Mouse (Mus musculus) kidney, postnatal 0 days (tissue): ENCODE measurements around the gene Farp1. TPM values are rescaled to one million over a fixed set of nuclear protein-coding genes. Genes with fewer than 3 reads are reported as not detected.

Experiments
- ATAC-seq: fragments of 200-750 bp; cut with Nextera tagmentation; replicated peaks from 2 replicates; pipeline ENCODE4 v1.8.0; 2017; ENCODE audit warnings: low read depth, moderate number of reproducible peaks, moderate TSS enrichment, moderate library complexity; ENCODE audit not compliant: low FRiP score
- DNase-seq: peaks from one replicate; pipeline ENCODE4 v3.0.0-alpha.2; 2016; ENCODE audit warnings: low spot score
- H3K27ac ChIP-seq: fragments of 300-500 bp; sonication (generic); 2 replicates; pipeline ENCODE4 v1.5.1; 2014; ENCODE audit warnings: mild to moderate bottlenecking
- H3K27me3 ChIP-seq: fragments of 300-500 bp; sonication (generic); 2 replicates; pipeline ENCODE4 v1.6.1; 2014; ENCODE audit warnings: low read length, mixed read lengths; ENCODE audit not compliant: insufficient read depth
- H3K36me3 ChIP-seq: fragments of 300-500 bp; sonication (generic); 2 replicates; pipeline ENCODE4 v1.6.1; 2014; ENCODE audit warnings: low read length, mixed read lengths; ENCODE audit not compliant: insufficient read depth
- H3K4me1 ChIP-seq: fragments of 300-500 bp; sonication (generic); replicated peaks from 2 replicates; pipeline ENCODE4 v1.6.1; 2014; ENCODE audit warnings: antibody characterized with exemption, low read length, mixed read lengths; ENCODE audit not compliant: insufficient read depth
- H3K4me2 ChIP-seq: fragments of 300-500 bp; sonication (generic); 2 replicates; pipeline ENCODE4 v1.6.1; 2014; ENCODE audit warnings: mild to moderate bottlenecking, low read length, moderate library complexity, mixed read lengths
- H3K4me3 ChIP-seq: fragments of 300-500 bp; sonication (generic); replicated peaks from 2 replicates; pipeline ENCODE4 v1.5.1; 2014; ENCODE audit warnings: low read depth, low read length
- H3K9ac ChIP-seq: fragments of 300-500 bp; sonication (generic); 2 replicates; pipeline ENCODE4 v1.6.1; 2014; ENCODE audit warnings: low read depth, low read length
- H3K9me3 ChIP-seq: fragments of 300-500 bp; sonication (generic); replicated peaks from 2 replicates; pipeline ENCODE4 v1.6.1; 2016; ENCODE audit warnings: low read length, inconsistent platforms, mixed read lengths
- CTCF ChIP-seq: IDR thresholded peaks from 2 replicates; pipeline ENCODE4 v1.5.1; 2016; ENCODE audit warnings: antibody characterized with exemption, low read depth, mild to moderate bottlenecking, moderate library complexity
- WGBS: fragments of 180-500 bp; shearing (Covaris S2); extraction: QIAGEN DNeasy Blood & Tissue Kit; methylation state at CpG from one replicate; pipeline ENCODE4 v1.1.7; 2014; 5-methylcytosine and 5-hydroxymethylcytosine counted together
- polyA plus RNA-seq: library from polyadenylated mRNA; unstranded; fragments of >200 nt; fragmentation: Nextera tagmentation; extraction: Ambion mirVana; gene quantifications from 2 replicates; pipeline ENCODE4 v1.2.1, GENCODE M21; 2015

Gene Farp1
- polyA plus RNA-seq, 1 experiment from 2014 or later, result 23.4 TPM

DNA sequence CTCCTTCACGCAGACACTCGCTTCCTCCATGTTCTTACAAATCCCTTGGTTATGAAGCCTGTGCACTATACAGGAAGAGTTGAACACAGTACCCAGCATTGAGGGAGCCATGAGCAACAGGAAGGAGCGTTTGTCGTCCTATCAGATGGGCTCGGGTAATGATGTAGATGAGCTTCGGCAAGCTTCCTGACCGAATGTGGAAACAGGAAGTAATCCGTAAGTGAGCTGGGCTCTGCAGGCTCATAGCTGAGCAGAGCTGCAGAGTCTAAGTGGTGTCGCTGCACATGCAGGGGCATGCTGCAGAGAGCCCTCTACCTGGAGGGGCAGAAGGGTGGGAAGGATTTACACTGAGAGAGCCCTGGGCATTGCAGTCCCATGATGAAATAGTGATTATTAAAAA, 140.4 kb downstream of the Farp1 start:
- peaks cover 27% of the 10 kb centered on the region; the same call in 1 of the 2 replicates for H3K4me1 ChIP-seq
- no peaks in the 10 kb centered on the region for H3K9me3 ChIP-seq
- whole genome bisulfite sequencing, result 58% methylated on average over 9 of the region's 9 CpGs
- ATAC-seq (no peak), DNase-seq (no peak)
- no peak overlapping the region for H3K4me3 ChIP-seq
- no peak overlapping the region for H3K9ac ChIP-seq
- TF ChIP-seq CTCF, result no peak
- no peak overlapping the region for H3K27ac ChIP-seq
- H3K36me3 ChIP-seq, result 0 out of 2 replicates have a peak, but pooled peaks cover 5% of the 10 kb centered on the region
- no peak overlapping the region for H3K4me2 ChIP-seq
- H3K27me3 ChIP-seq, result no peaks in the 10 kb centered on the region

GRCm38 (mm10) chr14:121175861-121176260, 140.9 kb downstream of the Farp1 start:
- TF ChIP-seq CTCF, result no peak
- DNase-seq (no peak), ATAC-seq (no peak)
- Histone ChIP-seq H3K4me3 (no peak overlapping the region), H3K4me2 (no peak overlapping the region), H3K36me3 (0 out of 2 replicates have a peak, but pooled peaks cover 5% of the 10 kb centered on the region), H3K4me1 (peaks cover 27% of the 10 kb centered on the region; the same call in 1 of the 2 replicates), H3K27ac (no peak overlapping the region), H3K27me3 (no peaks in the 10 kb centered on the region), H3K9me3 (no peaks in the 10 kb centered on the region), H3K9ac (no peak overlapping the region)
- whole genome bisulfite sequencing, result 71% methylated on average over 4 of the region's 4 CpGs

DNA sequence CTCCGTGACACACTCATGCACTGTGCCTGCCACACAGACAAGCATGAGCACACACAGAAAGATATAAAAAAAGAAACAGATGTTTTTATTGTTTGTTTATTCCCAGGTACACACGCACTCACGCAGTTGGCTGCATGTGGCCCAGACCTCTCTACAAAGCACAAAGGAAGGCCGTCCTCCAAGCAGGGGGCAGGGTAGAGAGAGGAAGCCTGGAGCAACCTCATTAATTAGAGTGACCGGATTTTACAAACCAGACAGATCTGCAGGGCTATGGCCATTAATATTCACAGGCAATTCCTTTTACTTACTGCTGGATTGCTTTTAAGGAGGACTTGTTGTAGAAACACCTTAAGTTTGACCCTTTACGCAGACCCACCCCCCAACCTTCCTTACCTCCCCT, 142.9 kb downstream of the Farp1 start:
- DNase-seq (no peak), ATAC-seq (no peak)
- no peak overlapping the region for H3K27ac ChIP-seq
- TF ChIP-seq CTCF, result peak; percentile 7; the same call in 1 of the 2 replicates
- no peak overlapping the region for H3K9ac ChIP-seq
- no peak overlapping the region for H3K4me3 ChIP-seq
- no peaks in the 10 kb centered on the region for H3K9me3 ChIP-seq
- H3K27me3 ChIP-seq, result no peaks in the 10 kb centered on the region
- no peak overlapping the region for H3K4me2 ChIP-seq
- H3K4me1 ChIP-seq, result peaks cover 25% of the 10 kb centered on the region; the same call in 1 of the 2 replicates
- 0 out of 2 replicates have a peak, but pooled peaks cover 5% of the 10 kb centered on the region for H3K36me3 ChIP-seq
- WGBS, result 48% methylated on average over 6 of the region's 6 CpGs

DNA sequence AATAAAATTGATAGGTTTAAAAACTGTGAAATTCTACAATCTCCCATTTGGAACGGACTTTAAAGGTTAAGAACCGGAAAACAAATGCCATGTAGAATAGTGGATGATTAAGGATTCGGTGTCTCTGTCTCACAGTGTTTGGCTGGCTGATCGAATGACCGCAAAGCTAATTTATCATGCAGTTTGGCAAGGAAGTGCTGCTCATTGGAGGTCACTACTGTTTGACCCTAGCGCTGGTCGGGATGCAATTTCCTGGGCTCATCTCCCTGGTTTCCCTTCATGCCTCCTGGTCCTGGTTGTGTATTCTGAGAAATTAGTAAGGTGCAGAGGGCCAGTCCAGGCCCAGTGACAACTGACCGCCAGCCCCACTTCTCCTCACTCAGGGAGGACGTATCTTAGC, 145.6 kb downstream of the Farp1 start:
- Histone ChIP-seq H3K36me3 (0 out of 2 replicates have a peak, but pooled peaks cover 8% of the 10 kb centered on the region), H3K4me1 (peaks cover 18% of the 10 kb centered on the region; the same call in 1 of the 2 replicates), H3K9me3 (no peaks in the 10 kb centered on the region), H3K27me3 (no peaks in the 10 kb centered on the region), H3K9ac (no peak overlapping the region), H3K27ac (no peak overlapping the region), H3K4me3 (no peak overlapping the region), H3K4me2 (no peak overlapping the region)
- TF ChIP-seq CTCF, result no peak
- 31% methylated on average over 9 of the region's 9 CpGs for WGBS
- DNase-seq (no peak), ATAC-seq (no peak)

DNA sequence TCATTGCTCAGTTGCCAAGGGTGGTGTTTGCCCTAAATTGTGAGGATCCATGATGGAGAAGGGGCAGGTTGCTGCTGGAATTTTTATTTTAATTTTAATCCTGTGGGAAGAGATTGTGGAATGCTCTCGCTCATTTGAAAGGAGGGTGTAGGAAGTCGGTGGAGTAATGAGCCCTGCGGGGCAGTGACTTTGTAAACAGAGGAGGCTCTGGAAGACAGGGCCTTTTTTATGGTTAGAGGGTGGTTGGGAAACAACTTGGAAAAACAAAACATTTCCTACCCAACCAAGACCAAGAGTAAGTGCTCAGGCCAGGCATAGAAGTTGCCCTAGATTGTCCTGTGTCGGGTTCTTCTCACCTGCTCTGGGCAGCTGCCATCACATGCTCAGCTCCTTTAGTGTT, 146.8 kb downstream of the Farp1 start:
- 22% methylated on average over 4 of the region's 4 CpGs for WGBS
- H3K4me2 ChIP-seq, result no peak overlapping the region
- no peak overlapping the region for H3K4me3 ChIP-seq
- H3K27ac ChIP-seq, result peak overlapping the region; percentile 20; the same call in 1 of the 2 replicates
- TF ChIP-seq CTCF, result no peak
- no peaks in the 10 kb centered on the region for H3K27me3 ChIP-seq
- H3K9ac ChIP-seq, result no peak overlapping the region
- peaks cover 18% of the 10 kb centered on the region; the same call in 1 of the 2 replicates for H3K4me1 ChIP-seq
- 0 out of 2 replicates have a peak, but pooled peaks cover 4% of the 10 kb centered on the region for H3K36me3 ChIP-seq
- DNase-seq, result peak; percentile 57
- H3K9me3 ChIP-seq, result no peaks in the 10 kb centered on the region
- no peak for ATAC-seq

GRCm38 (mm10) chr14:121182967-121183366, 148.0 kb downstream of the Farp1 start:
- Histone ChIP-seq H3K4me1 (peaks cover 13% of the 10 kb centered on the region; the same call in 1 of the 2 replicates), H3K4me3 (no peak overlapping the region), H3K9me3 (no peaks in the 10 kb centered on the region), H3K27me3 (no peaks in the 10 kb centered on the region), H3K36me3 (0 out of 2 replicates have a peak, but pooled peaks cover 6% of the 10 kb centered on the region), H3K27ac (no peak overlapping the region), H3K9ac (no peak overlapping the region), H3K4me2 (no peak overlapping the region)
- DNase-seq (no peak), ATAC-seq (no peak)
- WGBS, result 79% methylated on average over 8 of the region's 8 CpGs
- no peak for TF ChIP-seq CTCF
